Mouse (Mus musculus): ENCODE data around the gene Txnrd1. TPM values are rescaled to one million over a fixed set of nuclear protein-coding genes. Genes with fewer than 3 reads are reported as not detected.

Txnrd1 gene
- total and polyA plus RNA-seq, 2 experiments from 2014 or later: 30.4 to 35.0 TPM

DNA sequence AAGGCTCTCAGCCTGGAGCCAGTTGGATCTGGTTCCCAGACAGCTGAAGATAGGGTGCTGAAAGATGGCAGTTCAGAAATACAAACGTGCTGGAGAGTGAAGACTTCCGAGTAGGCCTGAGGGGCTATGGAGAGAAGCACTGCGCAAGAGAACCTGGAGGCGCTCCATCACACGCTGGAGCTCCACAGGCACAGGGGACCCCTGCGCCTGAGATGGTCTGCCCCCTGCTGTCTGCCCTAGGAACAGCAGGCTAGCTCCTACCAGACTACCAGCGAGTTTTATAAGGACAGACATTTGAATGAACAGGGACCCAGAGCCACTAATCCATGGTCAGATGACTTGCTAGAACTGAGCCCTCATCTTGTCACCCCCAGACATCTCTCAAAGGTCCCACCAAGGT, 67.7 kb downstream of the Txnrd1 start:
- no peak overlapping the region for H3K27ac ChIP-seq (ENCODE audit: low read depth)
- ATAC-seq (ENCODE audit: insufficient read depth, low read depth): peak; percentile 57
- H3K4me2 ChIP-seq (ENCODE audit: low read depth, low read length): no peak overlapping the region

DNA sequence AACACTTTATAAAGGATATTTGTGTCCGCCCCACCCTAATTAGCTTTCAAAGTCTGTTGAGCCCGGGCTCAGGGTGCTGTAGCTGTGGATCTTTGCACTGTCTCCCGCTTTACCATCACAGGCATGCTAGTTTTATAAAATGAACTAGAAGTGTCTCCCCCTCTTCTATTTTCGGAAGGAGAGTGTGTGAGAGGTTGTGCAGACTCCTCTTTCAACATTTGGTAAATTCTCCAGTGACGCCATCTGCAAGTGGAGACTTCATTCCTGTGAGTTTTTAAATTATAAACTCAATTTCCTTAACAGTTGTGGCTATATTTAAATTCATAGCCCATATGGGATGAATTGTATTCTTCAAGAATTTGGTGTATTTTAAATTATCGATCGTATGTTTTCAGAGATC, 74.8 kb downstream of the Txnrd1 start:
- no peak for ATAC-seq (ENCODE audit: insufficient read depth, low read depth)
- no peaks in the 10 kb centered on the region for H3K36me3 ChIP-seq (replicated peaks; ENCODE audit: control insufficient read depth, insufficient read depth, low read length)
- H3K4me2 ChIP-seq (ENCODE audit: low read depth, low read length): no peak overlapping the region
- 63% methylated on average over 7 of the region's 7 CpGs for WGBS
- TF ChIP-seq CTCF (IDR thresholded peaks at IDR 0.05; ENCODE audit: low read depth) (no peak), EP300 (IDR thresholded peaks at IDR 0.05; ENCODE audit: low read depth) (no peak)
- no peak overlapping the region for H3K4me3 ChIP-seq (ENCODE audit: low read depth, low read length)
- H3K27me3 ChIP-seq (ENCODE audit: control insufficient read depth, insufficient read depth, low read length): no peaks in the 10 kb centered on the region
- no peaks in the 10 kb centered on the region for H3K9me3 ChIP-seq (replicated peaks; ENCODE audit: control insufficient read depth, low read length)
- H3K9ac ChIP-seq (replicated peaks; ENCODE audit: low read depth, low read length): no peak overlapping the region
- no peak overlapping the region for H3K27ac ChIP-seq (ENCODE audit: low read depth)
- DNase-seq (ENCODE audit: low spot score): no peak
- H3K4me1 ChIP-seq (ENCODE audit: control insufficient read depth, insufficient read depth): no peaks in the 10 kb centered on the region

More for the DNA sequence above, 67.7 kb downstream of the Txnrd1 start:
- peak; percentile 83 for DNase-seq (ENCODE audit: low spot score)
- Histone ChIP-seq H3K36me3 (replicated peaks; ENCODE audit: control insufficient read depth, insufficient read depth, low read length) (peaks cover 16% of the 10 kb centered on the region), H3K27me3 (ENCODE audit: control insufficient read depth, insufficient read depth, low read length) (no peaks in the 10 kb centered on the region), H3K9ac (replicated peaks; ENCODE audit: low read depth, low read length) (no peak overlapping the region), H3K4me3 (ENCODE audit: low read depth, low read length) (no peak overlapping the region), H3K4me1 (ENCODE audit: control insufficient read depth, insufficient read depth) (no peaks in the 10 kb centered on the region), H3K9me3 (replicated peaks; ENCODE audit: control insufficient read depth, low read length) (no peaks in the 10 kb centered on the region)
- WGBS: 6% methylated on average over 7 of the region's 7 CpGs
- TF ChIP-seq EP300 (IDR thresholded peaks at IDR 0.05; ENCODE audit: low read depth) (no peak), CTCF (IDR thresholded peaks at IDR 0.05; ENCODE audit: low read depth) (peak; percentile 94)

DNA sequence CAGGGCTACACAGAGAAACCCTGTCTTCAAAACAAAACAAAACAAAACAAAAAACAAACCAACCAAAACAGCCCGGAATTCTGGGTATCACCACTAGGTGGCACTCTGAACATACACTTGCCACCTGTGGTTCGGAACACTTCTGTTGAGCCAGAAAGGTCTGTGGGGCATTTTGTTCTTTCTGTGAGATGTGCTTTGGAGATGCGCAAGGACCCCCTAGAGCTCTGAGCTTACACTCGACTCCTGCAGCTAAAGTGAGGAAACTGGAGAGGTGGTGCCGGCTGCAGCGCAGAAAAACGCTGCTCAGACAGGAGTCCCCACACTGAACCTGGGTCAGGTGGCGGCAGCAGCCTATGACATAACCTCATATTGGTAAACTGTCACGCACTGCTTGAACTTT, 75.6 kb downstream of the Txnrd1 start:
- H3K4me3 ChIP-seq (ENCODE audit: low read depth, low read length): no peak overlapping the region
- no peaks in the 10 kb centered on the region for H3K36me3 ChIP-seq (replicated peaks; ENCODE audit: control insufficient read depth, insufficient read depth, low read length)
- H3K4me2 ChIP-seq (ENCODE audit: low read depth, low read length): peak overlapping the region; percentile 46
- H3K9ac ChIP-seq (replicated peaks; ENCODE audit: low read depth, low read length): no peak overlapping the region
- peak; percentile 93 for TF ChIP-seq CTCF (IDR thresholded peaks at IDR 0.05; ENCODE audit: low read depth)
- TF ChIP-seq EP300 (IDR thresholded peaks at IDR 0.05; ENCODE audit: low read depth): no peak
- DNase-seq (ENCODE audit: low spot score) (peak; percentile 63), ATAC-seq (ENCODE audit: insufficient read depth, low read depth) (0 out of 2 replicates have a peak, but pooled peaks have one; percentile 38)
- 20% methylated on average over 9 of the region's 9 CpGs for WGBS
- H3K4me1 ChIP-seq (ENCODE audit: control insufficient read depth, insufficient read depth): no peaks in the 10 kb centered on the region
- no peak overlapping the region for H3K27ac ChIP-seq (ENCODE audit: low read depth)
- no peaks in the 10 kb centered on the region for H3K27me3 ChIP-seq (ENCODE audit: control insufficient read depth, insufficient read depth, low read length)
- H3K9me3 ChIP-seq (replicated peaks; ENCODE audit: control insufficient read depth, low read length): no peaks in the 10 kb centered on the region

DNA sequence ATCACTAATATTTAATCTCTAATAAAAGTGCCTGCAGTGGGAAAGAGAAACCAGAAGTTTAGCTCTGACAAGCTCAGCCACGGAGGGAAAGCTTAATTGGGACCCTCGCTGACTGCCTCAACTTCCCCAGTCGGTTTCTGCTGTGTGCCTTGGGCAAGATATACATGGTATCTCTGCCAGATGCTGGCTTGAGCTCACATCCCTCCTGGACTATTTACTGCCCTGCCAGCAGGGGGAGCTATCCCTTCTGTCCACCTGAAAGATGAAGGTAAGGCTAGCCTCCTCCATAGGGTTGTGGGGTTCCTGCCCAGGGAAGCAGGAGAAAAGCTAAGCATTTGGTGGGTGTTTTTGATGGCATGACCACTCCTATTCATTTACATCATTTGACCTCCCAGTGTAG, 76.4 kb downstream of the Txnrd1 start:
- Histone ChIP-seq H3K9me3 (replicated peaks; ENCODE audit: control insufficient read depth, low read length) (no peaks in the 10 kb centered on the region), H3K4me2 (ENCODE audit: low read depth, low read length) (no peak overlapping the region), H3K27ac (ENCODE audit: low read depth) (no peak overlapping the region), H3K27me3 (ENCODE audit: control insufficient read depth, insufficient read depth, low read length) (no peaks in the 10 kb centered on the region), H3K36me3 (replicated peaks; ENCODE audit: control insufficient read depth, insufficient read depth, low read length) (no peaks in the 10 kb centered on the region), H3K9ac (replicated peaks; ENCODE audit: low read depth, low read length) (no peak overlapping the region), H3K4me1 (ENCODE audit: control insufficient read depth, insufficient read depth) (no peaks in the 10 kb centered on the region), H3K4me3 (ENCODE audit: low read depth, low read length) (no peak overlapping the region)
- 67% methylated on average over 3 of the region's 3 CpGs for WGBS
- ATAC-seq (ENCODE audit: insufficient read depth, low read depth): no peak
- TF ChIP-seq CTCF (IDR thresholded peaks at IDR 0.05; ENCODE audit: low read depth) (peak; percentile 48), EP300 (IDR thresholded peaks at IDR 0.05; ENCODE audit: low read depth) (no peak)
- DNase-seq (ENCODE audit: low spot score): no peak

DNA sequence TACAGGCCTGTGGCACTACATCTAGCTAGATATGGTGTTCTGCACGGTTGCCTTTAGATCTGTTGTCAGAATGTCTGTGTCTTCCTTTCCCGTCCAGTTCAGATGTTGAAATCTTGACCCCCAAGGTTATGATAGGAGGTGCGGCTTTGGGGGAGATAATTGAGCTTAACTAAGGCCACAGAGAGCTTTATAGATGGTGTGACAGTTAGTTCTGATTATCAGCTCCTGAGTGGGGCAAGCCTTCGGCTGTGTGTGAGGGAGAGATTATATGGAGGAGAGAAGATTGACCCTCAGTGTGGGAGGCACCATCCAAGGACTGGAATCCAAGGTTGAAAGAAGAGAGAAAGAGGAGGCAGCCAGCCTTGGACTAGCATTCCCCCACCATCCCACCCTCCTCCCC, 79.5 kb downstream of the Txnrd1 start:
- ATAC-seq (ENCODE audit: insufficient read depth, low read depth) (no peak), DNase-seq (ENCODE audit: low spot score) (no peak)
- Histone ChIP-seq H3K9ac (replicated peaks; ENCODE audit: low read depth, low read length) (no peak overlapping the region), H3K4me2 (ENCODE audit: low read depth, low read length) (no peak overlapping the region), H3K4me3 (ENCODE audit: low read depth, low read length) (no peak overlapping the region), H3K27me3 (ENCODE audit: control insufficient read depth, insufficient read depth, low read length) (no peaks in the 10 kb centered on the region), H3K4me1 (ENCODE audit: control insufficient read depth, insufficient read depth) (no peaks in the 10 kb centered on the region), H3K36me3 (replicated peaks; ENCODE audit: control insufficient read depth, insufficient read depth, low read length) (no peaks in the 10 kb centered on the region), H3K9me3 (replicated peaks; ENCODE audit: control insufficient read depth, low read length) (no peaks in the 10 kb centered on the region), H3K27ac (ENCODE audit: low read depth) (no peak overlapping the region)
- no peak for TF ChIP-seq CTCF (IDR thresholded peaks at IDR 0.05; ENCODE audit: low read depth)
- TF ChIP-seq EP300 (IDR thresholded peaks at IDR 0.05; ENCODE audit: low read depth): no peak
- WGBS: 61% methylated on average over 4 of the region's 4 CpGs

DNA sequence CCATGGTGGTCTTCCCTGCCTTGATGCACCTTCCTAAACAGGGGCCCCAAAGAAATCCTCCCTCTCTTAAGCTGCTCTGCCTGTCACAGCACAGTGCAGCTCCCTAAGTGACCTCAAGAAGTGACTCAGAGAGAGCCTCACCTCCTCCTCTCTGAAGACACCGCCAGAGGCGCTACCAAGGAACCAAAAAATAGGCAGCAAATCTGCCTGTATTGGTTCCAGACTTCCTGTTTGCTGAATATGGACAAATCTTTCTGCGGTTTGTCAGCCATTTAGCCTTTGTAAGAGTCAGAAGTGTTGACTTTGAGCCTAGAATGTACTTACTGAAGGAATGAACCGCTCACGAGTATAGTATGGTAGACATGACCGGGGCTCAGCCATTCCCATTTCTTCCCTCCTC, 80.0 kb downstream of the Txnrd1 start:
- no peaks in the 10 kb centered on the region for H3K9me3 ChIP-seq (replicated peaks; ENCODE audit: control insufficient read depth, low read length)
- H3K4me2 ChIP-seq (ENCODE audit: low read depth, low read length): no peak overlapping the region
- H3K9ac ChIP-seq (replicated peaks; ENCODE audit: low read depth, low read length): no peak overlapping the region
- no peaks in the 10 kb centered on the region for H3K27me3 ChIP-seq (ENCODE audit: control insufficient read depth, insufficient read depth, low read length)
- ATAC-seq (ENCODE audit: insufficient read depth, low read depth) (no peak), DNase-seq (ENCODE audit: low spot score) (no peak)
- H3K4me3 ChIP-seq (ENCODE audit: low read depth, low read length): no peak overlapping the region
- no peaks in the 10 kb centered on the region for H3K4me1 ChIP-seq (ENCODE audit: control insufficient read depth, insufficient read depth)
- H3K27ac ChIP-seq (ENCODE audit: low read depth): no peak overlapping the region
- H3K36me3 ChIP-seq (replicated peaks; ENCODE audit: control insufficient read depth, insufficient read depth, low read length): no peaks in the 10 kb centered on the region
- 74% methylated on average over 6 of the region's 6 CpGs for WGBS
- TF ChIP-seq EP300 (IDR thresholded peaks at IDR 0.05; ENCODE audit: low read depth): no peak

Data from heart, postnatal 0 days (tissue).